14 mouse cellular contexts compared by ENCODE assay signal in genomic region chr17:28404301-28404700, GRCm38 (mm10). TPM values are rescaled to one million over a fixed set of nuclear protein-coding genes. Genes with fewer than 3 reads are reported as not detected.
"Had no signal": no experiment of that assay in that cellular context is flagged by ENCODE, and none has a peak within 500 bp of the region (broad histone marks: within the 10 kb centered on the region; RNA-seq: fewer than 3 reads in every experiment).

No protein-coding gene starts in this region.

- H3K4me2 ChIP-seq: kidney, embryonic 15.5 days; limb, embryonic 15.5 days; liver, embryonic 15.5 days; midbrain, embryonic 13.5 days; neural tube, embryonic 12.5 days; stomach, embryonic 15.5 days had no signal

- H3K27me3 ChIP-seq: kidney, embryonic 15.5 days; limb, embryonic 15.5 days; liver, embryonic 15.5 days; midbrain, embryonic 13.5 days; neural tube, embryonic 12.5 days; stomach, embryonic 15.5 days had no signal

- H3K9ac ChIP-seq: kidney, embryonic 15.5 days; limb, embryonic 15.5 days; liver, embryonic 15.5 days; midbrain, embryonic 13.5 days; neural tube, embryonic 12.5 days; stomach, embryonic 15.5 days had no signal

- DNase-seq: kidney, adult 11 months; kidney, postnatal 14 days; layer of hippocampus, postnatal 36 days; right cerebral cortex, postnatal 14 days; thymus, postnatal 36 days had no signal

- H3K27ac ChIP-seq: kidney, embryonic 15.5 days; limb, embryonic 15.5 days; liver, embryonic 15.5 days; midbrain, embryonic 13.5 days; neural tube, embryonic 12.5 days; stomach, embryonic 15.5 days had no signal

- H3K9me3 ChIP-seq: kidney, embryonic 15.5 days; limb, embryonic 15.5 days; liver, embryonic 15.5 days; midbrain, embryonic 13.5 days; neural tube, embryonic 12.5 days; stomach, embryonic 15.5 days had no signal

- H3K4me3 ChIP-seq: kidney, embryonic 15.5 days; limb, embryonic 15.5 days; liver, embryonic 15.5 days; midbrain, embryonic 13.5 days; neural tube, embryonic 12.5 days; stomach, embryonic 15.5 days had no signal

- ATAC-seq: midbrain, embryonic 13.5 days had no signal

- H3K4me1 ChIP-seq: kidney, embryonic 15.5 days; midbrain, embryonic 13.5 days; neural tube, embryonic 12.5 days had no signal

RNA-seq across cellular contexts. Expression of gene Tulp1, which starts 39.3 kb away (rescaled TPM):
- total RNA-seq: layer of hippocampus, postnatal 36 days; left cerebral cortex, postnatal 25 days; monocyte, adult 5-6 weeks; neutrophil, adult 5-6 weeks had no signal

RNA-seq across cellular contexts. Expression of gene Tead3, which starts 53.7 kb away (rescaled TPM):
- total RNA-seq: monocyte, adult 5-6 weeks; neutrophil, adult 5-6 weeks had no signal
